Mouse (Mus musculus) left cerebral cortex, postnatal 10 days (tissue): Measurements from ENCODE around the gene Dnajc17. TPM values are rescaled to one million over a fixed set of nuclear protein-coding genes. Genes with fewer than 3 reads are reported as not detected.
A peak's percentile ranks its signal among the peaks of the same experiment; 100 is the strongest.

Experiments used
- DNase-seq, 2 experiments: peaks; one replicate each; pipeline ENCODE4 v3.0.0; 2021 to 2022; ENCODE audit warnings: low spot score in 2 of 2, mixed read lengths in 1 of 2; ENCODE audit errors: extremely low spot score in 1 of 2
- intact Hi-C: fragments of 180-260 bp; cut with DNase I; formaldehyde crosslinking; loops from one replicate; pipeline ENCODE4 v1.15.1; 2025
- total RNA-seq, 2 experiments: library from RNA; stranded (reverse); gene quantifications; 2 replicates each; pipeline ENCODE4 v1.2.3; 2021

The Dnajc17 gene
- total RNA-seq, 2 experiments from 2014 or later, result 18.0 to 19.1 TPM

DNA sequence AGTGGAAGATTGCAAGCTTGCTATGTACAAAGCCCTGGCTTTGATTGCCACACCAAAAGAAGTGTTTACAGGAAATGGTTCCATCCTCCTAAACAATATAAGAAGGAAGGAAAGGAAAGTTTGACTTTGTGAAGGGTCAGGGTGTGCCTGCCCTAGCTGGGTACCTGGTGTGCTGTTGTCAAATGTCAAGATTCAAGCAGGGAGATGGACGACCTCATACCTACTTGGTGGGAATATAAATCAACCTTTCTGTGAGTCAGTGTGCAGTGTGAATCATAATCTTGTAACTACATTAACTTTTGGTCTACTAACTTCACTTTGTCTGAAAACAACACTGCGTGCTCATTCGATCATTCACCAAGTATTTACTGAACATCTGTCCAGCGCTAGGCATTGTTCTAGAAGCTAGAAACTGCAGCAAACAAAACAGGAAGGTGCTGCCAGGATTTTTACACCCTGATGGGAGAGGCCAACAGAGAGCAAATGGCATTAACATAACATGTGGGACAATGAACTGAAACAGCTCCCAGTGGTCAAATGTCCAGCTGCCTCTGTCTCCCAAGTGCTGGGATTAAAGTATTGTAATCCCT is 4.6 kb downstream of the Dnajc17 start:
- DNase-seq, result no peak
- intact Hi-C loops, result no loop called here

GRCm38 (mm10) chr2:119202914-119203453 is 5.6 kb downstream of the Dnajc17 start:
- intact Hi-C loops, result no loop called here
- peak in 1 of 2 experiments; percentile 74 for DNase-seq

DNA sequence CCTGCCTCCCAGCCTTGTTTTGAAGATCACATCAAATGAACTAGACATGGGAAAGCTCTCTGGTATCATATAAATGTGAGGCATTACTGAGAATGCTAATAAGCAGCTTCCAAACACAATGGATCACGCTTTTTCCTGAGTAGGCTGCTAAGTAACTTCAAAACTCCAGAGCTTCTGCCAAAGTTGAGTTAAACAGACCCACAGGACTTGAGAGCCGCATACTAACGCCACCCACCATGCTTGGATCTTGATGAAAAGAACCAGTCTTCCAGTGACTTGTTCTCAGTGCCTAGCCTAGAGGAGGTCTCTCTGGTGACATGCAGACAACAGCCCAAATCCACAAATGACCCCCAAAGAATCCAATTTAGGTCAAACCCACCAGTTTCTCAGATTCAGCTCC is 9.7 kb downstream of the Dnajc17 start:
- intact Hi-C loops, result no loop called here
- no peak for DNase-seq

- DNase-seq, result no peak
- intact Hi-C loops, result no loop called here
Measured at GRCm38 (mm10) chr2:119198049-119198448, 10.5 kb downstream of the Dnajc17 start.

DNA sequence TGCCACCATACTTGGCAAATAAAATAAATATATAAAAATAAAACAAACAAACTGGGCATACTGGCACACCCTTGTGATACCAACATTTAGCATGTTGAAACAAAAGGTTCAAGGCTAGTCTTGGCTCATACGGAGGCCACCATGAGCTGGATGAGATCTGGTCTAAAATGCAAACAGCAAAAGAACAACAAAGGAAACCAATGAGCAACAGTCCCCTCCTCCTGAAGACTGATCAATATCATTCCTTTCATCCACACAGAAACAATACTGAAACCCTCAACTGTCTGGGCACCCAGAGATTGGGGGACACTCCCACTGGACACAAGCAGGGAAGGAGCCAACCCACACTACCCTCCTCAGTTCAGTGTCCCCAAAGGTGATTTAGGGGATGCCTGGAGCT is 11.1 kb downstream of the Dnajc17 start:
- intact Hi-C loops, result no loop called here
- DNase-seq, result no peak

DNA sequence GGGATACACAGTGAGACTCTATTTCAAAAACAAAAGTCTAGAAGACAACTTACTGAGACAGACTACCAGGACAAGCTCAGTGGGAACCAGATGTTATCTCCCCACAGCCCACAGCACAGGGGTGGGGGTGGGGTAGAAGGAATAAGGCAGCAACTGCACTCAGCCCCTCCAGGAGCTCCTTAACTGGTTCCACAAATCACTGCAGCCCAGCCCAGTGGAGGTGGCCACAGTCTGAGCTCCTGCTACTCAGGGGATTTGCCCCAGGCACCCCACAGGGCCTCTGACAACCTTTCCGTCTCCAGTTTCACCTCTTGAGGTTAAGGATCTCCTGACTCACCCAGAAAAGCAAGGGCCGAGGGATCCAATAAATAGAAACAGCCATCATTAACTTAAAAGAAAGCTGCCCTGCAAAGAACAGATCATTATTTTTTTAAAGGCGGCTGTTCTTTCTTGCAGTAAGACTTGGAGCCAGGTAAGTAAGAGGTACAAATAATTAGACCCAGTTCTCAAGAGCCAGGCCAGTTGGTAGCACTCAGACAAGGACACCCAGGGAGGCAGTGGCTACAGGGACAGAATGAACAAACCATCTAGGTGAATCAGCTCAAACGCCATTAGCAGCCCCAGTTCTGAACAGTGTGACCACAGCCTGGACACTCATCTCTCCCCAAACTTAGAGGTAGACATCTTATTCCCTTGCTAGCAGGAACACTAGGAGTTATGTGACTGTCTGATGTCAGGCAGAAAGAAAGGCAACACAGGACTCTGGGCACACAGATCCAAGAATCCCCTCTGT is 12.1 kb downstream of the Dnajc17 start:
- intact Hi-C loops, result no loop called here
- no peak for DNase-seq

DNA sequence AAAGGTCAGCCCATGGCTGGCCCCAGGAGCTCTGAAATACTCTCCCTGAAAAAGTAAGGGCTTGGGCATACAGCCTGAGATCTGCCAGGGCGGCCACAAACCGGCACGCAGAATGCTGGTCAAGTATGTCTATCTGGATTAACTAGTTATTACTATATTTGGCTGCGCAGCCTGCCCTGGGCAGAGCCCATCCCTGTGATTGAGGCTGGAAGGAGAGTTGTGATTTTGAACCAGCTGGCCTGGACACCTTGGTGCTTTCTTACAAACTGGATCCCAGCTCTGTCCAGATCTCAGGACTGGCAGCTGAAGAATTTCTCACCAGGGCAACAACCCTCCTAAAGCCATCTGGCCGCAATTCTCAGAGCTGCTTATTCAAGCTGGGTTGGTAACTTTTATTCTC is 14.5 kb downstream of the Dnajc17 start:
- intact Hi-C loops, result no loop called here
- no peak for DNase-seq

DNA sequence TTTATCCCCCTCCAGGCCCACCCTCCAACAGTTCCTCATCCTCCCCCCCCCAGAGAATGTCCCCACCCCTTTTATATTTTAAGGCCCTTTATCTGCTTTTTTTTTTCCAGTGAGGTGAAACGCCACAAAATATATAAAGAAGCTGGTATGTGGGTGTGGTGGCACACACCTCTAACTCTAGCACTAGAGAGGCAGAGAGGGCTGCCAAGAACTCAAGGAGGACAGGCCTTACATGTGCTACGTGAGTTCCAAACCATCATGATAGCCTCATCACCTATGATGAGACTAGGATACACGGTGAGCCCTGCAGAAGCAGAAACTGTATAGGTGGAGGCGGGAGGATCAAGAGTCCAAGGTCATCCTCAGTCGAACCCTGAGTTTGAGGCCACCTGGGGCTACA is 17.6 kb downstream of the Dnajc17 start:
- DNase-seq, result no peak
- intact Hi-C loops, result no loop called here

GRCm38 (mm10) chr2:119189029-119189710 is 19.4 kb downstream of the Dnajc17 start:
- peak; percentile 71 to 82 for DNase-seq
- intact Hi-C loops, result loop anchor here (2.0 to 10.0 kb wide), 2 partner anchors 32 to 144 kb away; partner anchors contain the start of genes Knl1 and Rmdn3

GRCm38 (mm10) chr2:119182914-119183313 is 25.7 kb downstream of the Dnajc17 start:
- DNase-seq, result no peak
- intact Hi-C loops, result loop anchor here (10.0 kb wide), 1 partner anchor 138 kb away; the partner anchor contains the start of gene Knl1

GRCm38 (mm10) chr2:119177384-119177939 is 31.1 kb downstream of the Dnajc17 start:
- intact Hi-C loops, result no loop called here
- DNase-seq, result no peak

DNA sequence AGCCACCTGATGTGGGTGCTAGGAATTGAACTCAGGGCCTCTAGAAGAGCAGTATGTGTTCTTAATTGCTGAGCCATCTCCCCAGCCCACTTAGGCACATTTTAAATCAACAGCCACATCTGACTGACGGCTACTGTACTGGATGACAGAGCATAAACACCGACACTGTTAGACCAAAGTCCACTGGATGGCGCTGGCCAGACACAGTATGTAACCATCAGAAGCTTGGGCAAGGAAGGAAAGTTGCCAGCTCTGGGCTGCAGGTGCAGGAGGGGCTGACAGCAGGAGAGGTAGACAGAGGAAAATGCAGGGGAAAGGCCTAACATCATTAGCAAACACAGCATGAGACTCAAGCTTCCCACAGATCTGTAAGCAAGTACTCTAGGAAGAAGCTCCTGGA is 31.8 kb downstream of the Dnajc17 start:
- intact Hi-C loops, result no loop called here
- DNase-seq, result no peak

DNA sequence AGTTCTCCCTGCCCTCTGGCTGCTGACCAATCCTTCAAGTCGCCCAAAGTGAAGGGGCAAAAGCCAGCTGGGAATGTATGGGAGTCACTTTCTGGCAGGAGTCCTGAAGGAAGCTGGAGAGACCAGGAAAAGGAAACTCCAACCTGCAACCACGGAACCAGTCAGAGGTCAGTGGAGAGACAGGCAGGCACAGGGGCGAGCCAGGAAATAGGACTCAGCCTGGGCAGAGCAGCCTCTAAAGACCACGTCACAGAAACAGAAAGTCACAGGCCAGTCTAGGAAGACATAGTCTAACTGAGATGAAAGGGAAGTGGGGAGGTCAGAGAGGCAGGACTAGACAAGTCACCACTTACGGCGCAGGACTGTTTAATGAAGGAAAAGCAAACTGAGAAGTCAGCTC is 33.0 kb downstream of the Dnajc17 start:
- intact Hi-C loops, result no loop called here

GRCm38 (mm10) chr2:119174866-119175265 is 33.7 kb downstream of the Dnajc17 start:
- DNase-seq, result no peak
- intact Hi-C loops, result no loop called here

More for the DNA sequence above, 33.0 kb downstream of the Dnajc17 start:
- no peak for DNase-seq

GRCm38 (mm10) chr2:119173991-119174651 is 34.5 kb downstream of the Dnajc17 start, which contains the start of gene Gm14137:
TSS of gene Gm14137 (plus strand) at chr2:119174509.
- intact Hi-C loops, result no loop called here
- DNase-seq, result no peak

DNA sequence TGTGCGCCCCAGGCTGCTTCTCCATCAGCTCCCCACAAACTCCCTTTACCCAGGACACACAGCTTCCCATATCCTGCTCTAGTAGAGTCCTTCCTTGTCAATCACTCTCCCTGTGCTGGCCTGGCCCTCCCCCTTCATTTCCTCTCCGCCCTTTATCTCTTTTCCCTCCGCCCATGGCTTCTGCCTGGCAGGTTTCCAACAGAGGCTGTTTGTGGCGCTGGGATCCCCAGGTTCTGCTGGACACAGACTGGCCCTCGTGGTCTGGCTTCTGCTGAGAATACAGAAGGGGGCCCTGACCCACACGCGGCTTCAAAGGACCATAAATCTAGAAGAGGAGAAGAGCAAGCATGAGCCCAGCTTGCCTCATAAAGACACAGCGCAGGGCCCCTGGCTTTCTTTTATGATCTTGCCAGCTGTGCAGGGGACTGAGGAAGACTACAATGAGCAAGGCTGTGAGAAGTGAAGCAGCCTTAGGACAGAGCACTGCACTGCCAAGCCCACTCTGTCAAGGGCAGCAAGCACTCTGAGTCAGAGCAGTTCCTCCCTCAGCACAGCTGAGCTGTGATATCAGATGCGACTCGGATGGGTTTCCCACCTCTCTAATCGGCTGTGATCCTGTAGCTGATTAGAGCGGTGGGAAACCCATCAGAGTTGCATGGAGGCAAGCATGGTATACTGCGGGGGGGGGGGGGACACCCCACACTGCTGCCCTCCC is 35.6 kb downstream of the Dnajc17 start:
- intact Hi-C loops, result no loop called here
- DNase-seq, result peak in 1 of 2 experiments; percentile 85

DNA sequence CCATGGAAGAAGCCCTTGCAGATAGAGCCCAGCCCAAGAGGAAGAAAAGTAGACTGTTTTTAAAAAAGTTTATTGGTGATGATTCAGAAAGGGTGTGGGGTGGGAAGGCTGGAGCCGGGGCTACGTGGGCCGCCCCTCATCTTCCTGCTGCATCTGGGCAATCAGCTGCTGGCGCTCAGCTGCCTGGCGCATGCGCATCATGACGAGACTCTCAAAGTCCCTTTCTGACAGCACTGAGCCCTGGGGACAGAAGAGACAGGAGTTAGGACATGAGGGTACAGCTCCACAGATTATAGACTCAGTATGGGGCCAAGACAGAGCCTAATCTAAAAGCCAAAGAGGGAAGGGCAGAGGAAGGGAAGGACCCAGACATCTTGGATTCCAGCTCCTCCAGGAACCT is 36.1 kb downstream of the Dnajc17 start:
- intact Hi-C loops, result no loop called here
- no peak for DNase-seq

- intact Hi-C loops, result no loop called here
- no peak for DNase-seq
Measured at GRCm38 (mm10) chr2:119171574-119171973, 37.0 kb downstream of the Dnajc17 start.
